Mouse (Mus musculus): ENCODE data around the gene Glrx5. TPM values are rescaled to one million over a fixed set of nuclear protein-coding genes. Genes with fewer than 3 reads are reported as not detected.

Glrx5 gene
- total RNA-seq, 1 experiment from 2014 or later = 26.5 TPM

DNA sequence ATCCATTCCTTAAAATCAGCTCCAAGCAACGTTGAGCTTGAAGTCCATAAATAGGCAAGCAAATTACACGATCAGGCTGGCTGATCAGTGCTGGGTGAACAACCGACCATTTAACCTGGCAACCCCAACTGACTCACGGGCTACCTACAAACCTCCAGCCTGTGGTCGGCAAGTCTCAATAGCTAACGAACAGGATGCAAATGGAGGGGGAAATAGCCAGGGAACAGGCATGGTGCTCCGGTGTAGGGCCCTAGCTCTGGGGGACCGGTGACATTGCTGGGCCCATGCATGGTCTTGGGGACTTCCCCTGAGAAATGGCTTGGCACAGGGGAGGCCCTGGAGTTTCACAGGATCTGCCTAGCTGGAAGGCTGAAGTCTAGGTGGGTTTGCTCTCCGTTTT lies 31.2 kb upstream of the Glrx5 start:
- 0 out of 4 replicates have a peak, but pooled peaks of 1 of the 2 experiments have one; percentile 3 for ATAC-seq (replicated peaks in 1 of 2; ENCODE audit: insufficient read depth in 1 of 2, low FRiP score in 2 of 2, low TSS enrichment in 1 of 2, low read depth in 1 of 2, poor library complexity in 2 of 2, severe bottlenecking in 2 of 2)

DNA sequence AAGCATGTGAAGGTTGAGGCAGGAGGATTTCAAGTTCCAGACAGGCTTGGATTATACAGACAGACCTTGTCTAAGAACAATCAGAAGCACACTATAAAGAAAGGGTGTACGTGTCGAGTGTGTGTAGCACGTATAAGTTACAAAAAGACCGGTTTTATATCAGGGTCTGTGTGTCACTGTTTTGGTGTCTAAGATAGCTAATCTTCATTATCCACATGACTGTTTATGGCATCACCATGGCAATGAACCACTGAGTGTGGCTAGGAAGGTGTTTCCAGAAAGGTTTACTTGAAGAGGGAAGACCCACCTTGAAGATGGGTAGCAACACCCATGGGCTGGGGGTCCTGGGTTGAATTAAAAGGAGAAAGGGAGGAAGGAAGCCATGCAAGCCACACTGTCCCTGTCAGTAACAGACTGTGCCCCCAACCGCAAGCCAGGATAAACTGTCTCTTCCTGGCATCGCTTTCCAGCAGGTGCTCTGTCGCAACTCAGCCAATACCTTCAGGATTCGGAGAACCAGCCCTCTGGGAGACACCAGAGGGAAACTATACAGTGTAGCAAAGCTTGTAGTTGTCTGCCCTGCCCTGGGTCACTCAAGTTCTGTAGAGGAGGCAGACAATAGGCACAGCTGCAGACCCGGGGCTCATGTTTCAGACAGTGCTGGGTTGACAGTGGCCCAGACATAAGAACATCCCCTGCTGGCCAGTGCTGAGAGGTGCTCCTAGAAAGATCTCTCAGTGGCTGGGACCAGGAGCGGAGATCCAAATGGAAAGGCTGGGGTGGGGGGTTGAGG lies 30.0 kb upstream of the Glrx5 start:
- ATAC-seq (replicated peaks in 1 of 2; ENCODE audit: insufficient read depth in 1 of 2, low FRiP score in 2 of 2, low TSS enrichment in 1 of 2, low read depth in 1 of 2, poor library complexity in 2 of 2, severe bottlenecking in 2 of 2) = no peak

DNA sequence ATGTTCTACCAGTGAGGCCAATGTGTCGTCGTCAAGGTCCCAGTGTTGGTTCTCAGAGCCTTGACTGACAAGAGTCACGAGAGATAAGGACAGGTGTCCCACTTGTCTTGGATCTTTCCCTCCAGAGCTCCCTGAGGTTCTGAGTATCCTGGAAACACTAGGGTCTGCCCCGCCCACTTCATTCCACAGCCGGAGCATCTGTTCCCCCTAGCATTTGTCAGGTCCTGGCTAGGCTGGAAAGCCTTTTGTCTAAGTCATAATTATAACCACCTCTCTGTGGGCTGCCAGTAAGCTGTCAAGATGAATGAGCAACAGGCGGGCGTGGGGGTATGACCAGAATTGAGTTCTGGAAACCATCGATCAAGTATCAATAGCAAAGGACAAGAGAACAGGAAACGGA lies 29.3 kb upstream of the Glrx5 start:
- no peak for ATAC-seq (replicated peaks in 1 of 2; ENCODE audit: insufficient read depth in 1 of 2, low FRiP score in 2 of 2, low TSS enrichment in 1 of 2, low read depth in 1 of 2, poor library complexity in 2 of 2, severe bottlenecking in 2 of 2)

DNA sequence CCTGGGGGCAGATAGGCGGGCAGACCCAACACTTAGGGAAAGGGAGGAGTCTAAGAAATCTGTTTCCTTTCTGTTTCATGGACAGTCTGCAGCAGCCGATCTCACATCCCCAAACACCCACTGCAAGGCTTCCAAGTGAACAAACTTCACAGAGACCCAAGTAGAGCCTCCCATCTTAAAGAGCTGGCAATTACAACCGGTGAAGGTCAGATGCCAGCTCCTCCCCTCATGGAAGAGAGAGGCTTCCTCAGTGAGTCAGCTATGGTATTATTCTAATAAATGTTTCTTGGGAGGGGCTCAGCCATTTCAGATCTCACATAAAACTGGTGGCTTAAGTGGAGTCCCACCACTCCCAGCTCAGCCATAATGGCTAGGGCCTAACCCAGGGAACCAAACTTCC lies 28.8 kb upstream of the Glrx5 start:
- no peak for ATAC-seq (replicated peaks in 1 of 2; ENCODE audit: insufficient read depth in 1 of 2, low FRiP score in 2 of 2, low TSS enrichment in 1 of 2, low read depth in 1 of 2, poor library complexity in 2 of 2, severe bottlenecking in 2 of 2)

DNA sequence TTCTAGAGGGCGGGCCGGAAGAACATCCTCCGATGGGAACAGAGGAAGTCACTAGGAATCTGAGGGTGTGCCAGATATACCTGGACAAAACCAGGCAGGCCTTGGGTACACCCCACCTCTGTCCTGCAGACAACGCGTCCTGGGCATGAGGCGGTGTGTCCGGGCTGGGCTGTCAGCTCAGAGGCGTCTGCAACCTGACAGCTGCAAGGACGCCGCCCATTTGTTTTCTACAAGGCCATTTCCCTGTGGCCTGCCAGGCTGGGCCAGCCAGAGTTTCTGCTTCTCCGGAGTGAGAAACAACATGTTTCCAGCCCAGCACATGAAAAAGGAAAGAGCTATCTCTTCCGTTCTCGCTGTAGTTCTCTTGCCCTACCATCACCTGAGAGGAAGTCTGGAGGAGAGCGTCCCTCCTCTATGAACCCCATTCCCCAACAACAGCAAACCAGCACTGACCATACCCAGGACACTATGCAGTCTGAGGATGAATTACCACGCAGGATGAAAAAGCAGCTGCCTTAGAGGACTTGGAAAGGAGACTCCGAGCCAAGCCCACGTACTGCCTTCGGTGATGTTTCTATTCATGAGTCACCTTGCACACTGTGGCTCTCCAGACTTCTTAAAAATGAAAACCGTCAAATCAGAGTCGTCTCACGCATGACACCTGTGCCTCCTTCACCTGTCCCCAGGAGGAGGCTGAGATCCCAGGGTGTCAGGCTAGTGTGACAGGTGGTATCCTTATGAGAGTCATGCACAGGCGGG lies 27.4 kb upstream of the Glrx5 start:
- ATAC-seq (replicated peaks in 1 of 2; ENCODE audit: insufficient read depth in 1 of 2, low FRiP score in 2 of 2, low TSS enrichment in 1 of 2, low read depth in 1 of 2, poor library complexity in 2 of 2, severe bottlenecking in 2 of 2) = no peak

DNA sequence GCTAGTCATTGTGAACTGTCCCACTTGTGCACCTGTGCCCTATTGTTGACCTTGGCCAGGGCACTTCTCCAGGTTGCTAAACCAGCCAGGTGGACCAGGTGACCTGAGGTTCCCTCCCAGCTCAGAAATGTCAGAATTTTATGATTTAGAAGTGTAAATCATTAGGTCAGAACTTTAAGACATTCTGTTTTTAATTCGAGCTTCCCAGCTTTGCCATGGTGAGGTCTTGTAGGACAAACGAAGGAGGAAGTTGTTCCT lies 26.8 kb upstream of the Glrx5 start:
- ATAC-seq (replicated peaks in 1 of 2; ENCODE audit: insufficient read depth in 1 of 2, low FRiP score in 2 of 2, low TSS enrichment in 1 of 2, low read depth in 1 of 2, poor library complexity in 2 of 2, severe bottlenecking in 2 of 2) = no peak

DNA sequence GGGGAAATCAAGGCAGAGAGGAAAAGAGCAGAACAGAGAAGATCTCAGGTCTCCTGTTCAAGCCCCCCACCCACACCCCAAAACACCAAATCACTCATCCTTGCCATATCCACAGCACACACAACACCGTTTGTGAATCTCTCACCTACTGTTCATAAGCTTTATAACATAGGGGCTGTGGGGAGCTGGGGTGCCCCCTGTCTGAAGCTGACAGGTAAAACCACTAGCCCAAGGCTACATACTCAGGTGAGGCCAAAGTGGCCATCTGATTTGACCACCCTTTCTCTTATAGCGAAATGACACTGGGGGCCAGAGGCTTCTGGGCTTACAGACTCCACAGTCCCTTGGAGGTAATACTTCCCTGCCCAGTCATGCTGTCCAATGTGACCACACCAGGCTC lies 24.3 kb upstream of the Glrx5 start:
- no peak for ATAC-seq (replicated peaks in 1 of 2; ENCODE audit: insufficient read depth in 1 of 2, low FRiP score in 2 of 2, low TSS enrichment in 1 of 2, low read depth in 1 of 2, poor library complexity in 2 of 2, severe bottlenecking in 2 of 2)

DNA sequence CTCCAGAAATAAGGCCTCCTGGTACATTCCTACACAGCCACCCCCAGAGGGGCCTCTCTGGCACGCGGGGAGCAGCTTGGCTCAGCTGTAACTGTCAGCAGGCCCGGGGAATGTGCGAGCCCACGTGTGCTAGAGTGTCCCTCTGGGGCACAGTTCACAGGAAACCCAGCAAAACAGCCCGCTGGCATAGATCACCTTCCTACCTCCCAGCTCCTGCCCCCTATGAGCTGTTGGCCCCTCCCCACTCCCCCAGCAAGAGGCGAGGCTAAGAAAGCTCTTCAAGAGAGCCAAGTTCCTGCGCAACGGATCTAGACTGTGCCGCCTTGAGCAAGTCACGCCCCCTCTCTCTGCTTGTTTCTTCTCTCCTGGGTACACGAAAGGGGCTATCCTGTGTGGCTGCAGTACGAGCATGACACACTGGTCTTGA lies 23.7 kb upstream of the Glrx5 start:
- ATAC-seq (replicated peaks in 1 of 2; ENCODE audit: insufficient read depth in 1 of 2, low FRiP score in 2 of 2, low TSS enrichment in 1 of 2, low read depth in 1 of 2, poor library complexity in 2 of 2, severe bottlenecking in 2 of 2) = peak; percentile 61 to 72

DNA sequence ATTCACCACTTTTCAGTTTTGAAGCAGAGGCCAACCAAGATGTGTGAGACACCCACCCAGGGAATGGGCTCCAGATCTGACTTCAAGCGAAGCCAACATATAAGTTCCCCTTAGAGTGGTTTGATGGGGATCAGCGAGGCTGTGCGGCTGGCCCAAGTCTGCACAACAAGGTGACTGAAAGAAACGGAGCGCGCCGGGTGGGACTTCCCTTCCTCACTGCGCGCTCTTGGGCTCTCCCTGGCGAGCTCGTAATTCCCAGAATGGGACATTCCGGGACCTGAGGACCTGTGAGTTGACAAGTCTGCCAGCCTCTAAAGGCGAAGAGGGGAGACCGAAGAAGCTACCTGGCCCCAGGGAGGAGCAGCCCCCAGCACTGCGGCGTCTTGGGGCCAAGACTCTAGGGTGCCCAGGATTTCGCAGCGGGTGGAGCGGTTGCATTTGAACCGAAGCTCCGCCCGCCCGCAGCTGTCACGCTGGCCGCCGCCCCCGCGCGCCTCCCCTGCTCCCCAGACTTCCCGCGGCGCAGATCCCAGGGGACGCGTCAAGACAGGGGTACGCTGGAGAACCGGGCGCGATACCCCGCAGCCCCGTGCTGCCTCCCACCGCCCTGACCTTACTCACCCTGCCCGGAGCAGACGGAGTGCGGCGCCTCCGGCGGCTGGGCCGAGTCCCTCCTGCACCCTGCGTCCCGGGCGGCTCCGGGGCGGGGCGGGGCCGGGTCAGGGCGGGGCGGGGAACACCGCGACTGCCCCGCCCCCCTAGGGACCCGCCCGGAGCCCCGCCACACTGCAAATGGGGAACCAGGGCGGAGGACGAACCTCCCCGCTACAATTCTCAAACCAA lies 22.9 kb upstream of the Glrx5 start, which contains the start of gene Syne3:
Gene Syne3 (minus strand): TSS at position 440 of the 843 bp plus-strand sequence.
- ATAC-seq (replicated peaks in 1 of 2; ENCODE audit: insufficient read depth in 1 of 2, low FRiP score in 2 of 2, low TSS enrichment in 1 of 2, low read depth in 1 of 2, poor library complexity in 2 of 2, severe bottlenecking in 2 of 2) = peak in 1 of 2 experiments; percentile 16; a peak in 3 of 4 replicates

DNA sequence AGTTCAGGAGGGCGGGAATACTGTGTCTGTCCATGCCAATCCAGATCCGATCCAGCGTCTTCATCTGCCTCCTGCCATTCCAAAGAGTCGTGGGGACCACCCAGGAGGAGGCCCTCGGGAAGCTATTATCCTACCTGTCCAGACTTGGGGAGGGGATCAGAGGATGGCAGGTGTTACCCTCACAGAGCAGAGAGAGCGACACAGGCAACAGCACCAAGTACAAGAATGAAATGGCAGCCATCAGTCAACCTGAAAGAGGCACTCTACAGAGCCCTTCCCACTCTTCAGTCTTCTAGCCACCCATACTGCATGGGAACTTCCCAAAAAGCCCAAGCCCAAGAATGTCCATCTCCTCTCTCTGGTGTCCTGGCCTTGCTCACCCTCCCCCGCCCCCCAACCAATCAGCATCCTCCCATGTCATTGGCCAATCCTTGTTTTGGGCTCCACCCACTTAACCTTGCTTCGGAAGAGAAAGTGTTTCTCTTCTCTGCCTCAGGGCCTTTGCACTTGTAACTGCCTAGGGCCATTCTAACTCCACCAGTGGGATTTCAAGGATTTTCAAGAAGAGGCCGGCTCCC lies 22.2 kb upstream of the Glrx5 start:
- ATAC-seq (replicated peaks in 1 of 2; ENCODE audit: insufficient read depth in 1 of 2, low FRiP score in 2 of 2, low TSS enrichment in 1 of 2, low read depth in 1 of 2, poor library complexity in 2 of 2, severe bottlenecking in 2 of 2) = no peak

DNA sequence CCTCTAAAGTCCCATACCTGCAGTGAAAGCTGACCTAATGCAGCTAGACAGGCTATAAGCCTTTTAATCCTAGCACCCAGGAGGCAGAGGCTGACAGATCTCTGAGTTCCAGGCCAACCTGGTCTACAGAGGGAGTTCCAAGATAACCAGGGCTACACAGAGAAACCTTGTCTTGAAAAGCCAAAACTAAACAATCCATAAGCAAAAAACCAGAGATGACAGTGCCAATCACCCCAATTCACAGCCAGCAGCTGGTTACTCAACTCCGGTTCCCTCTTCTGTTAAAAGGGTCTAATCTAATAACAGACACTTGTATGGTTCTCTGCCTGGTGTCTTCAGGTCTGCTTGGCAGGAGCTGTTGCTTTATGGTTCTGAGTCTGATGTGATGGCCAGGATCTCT lies 20.9 kb upstream of the Glrx5 start:
- no peak for ATAC-seq (replicated peaks in 1 of 2; ENCODE audit: insufficient read depth in 1 of 2, low FRiP score in 2 of 2, low TSS enrichment in 1 of 2, low read depth in 1 of 2, poor library complexity in 2 of 2, severe bottlenecking in 2 of 2)

DNA sequence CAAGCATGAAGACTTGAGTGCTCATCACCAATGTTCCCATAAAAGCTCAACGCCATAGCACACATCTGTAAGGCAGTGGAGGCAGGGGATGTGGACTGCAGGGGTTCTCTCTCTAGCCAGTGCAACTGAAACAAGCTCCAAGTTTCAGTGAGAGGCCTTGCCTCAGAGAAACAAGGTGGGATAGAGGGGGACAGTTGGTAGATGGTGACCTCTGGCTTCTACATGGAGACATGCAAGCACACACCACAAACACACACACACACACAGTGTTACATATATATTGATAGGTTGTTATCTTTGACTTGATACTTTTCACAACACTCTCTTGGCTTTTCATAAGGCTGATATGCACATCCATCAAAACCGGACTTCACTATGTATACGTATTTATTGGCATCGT lies 20.2 kb upstream of the Glrx5 start:
- no peak for ATAC-seq (replicated peaks in 1 of 2; ENCODE audit: insufficient read depth in 1 of 2, low FRiP score in 2 of 2, low TSS enrichment in 1 of 2, low read depth in 1 of 2, poor library complexity in 2 of 2, severe bottlenecking in 2 of 2)

DNA sequence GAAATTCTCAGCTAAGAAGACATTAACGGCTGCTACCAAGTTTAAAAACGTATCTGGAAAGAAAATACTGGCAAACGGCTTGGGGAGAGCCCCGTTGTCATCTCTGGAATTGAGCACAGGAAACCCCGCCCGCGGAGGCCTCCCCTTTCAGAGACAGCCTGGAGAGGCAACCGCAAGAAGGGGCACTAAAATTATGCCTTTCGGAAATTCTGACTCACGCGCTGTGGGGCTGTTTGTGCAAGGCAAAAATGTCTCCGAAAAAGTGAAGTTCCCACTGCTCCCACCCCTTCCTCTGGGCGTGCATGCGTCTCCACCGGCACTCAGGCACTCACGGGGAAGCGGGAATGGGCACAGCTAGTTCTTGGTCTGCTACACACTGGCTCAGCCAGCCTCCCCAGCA lies 19.4 kb upstream of the Glrx5 start:
- peak; percentile 54 to 61 for ATAC-seq (replicated peaks in 1 of 2; ENCODE audit: insufficient read depth in 1 of 2, low FRiP score in 2 of 2, low TSS enrichment in 1 of 2, low read depth in 1 of 2, poor library complexity in 2 of 2, severe bottlenecking in 2 of 2)

DNA sequence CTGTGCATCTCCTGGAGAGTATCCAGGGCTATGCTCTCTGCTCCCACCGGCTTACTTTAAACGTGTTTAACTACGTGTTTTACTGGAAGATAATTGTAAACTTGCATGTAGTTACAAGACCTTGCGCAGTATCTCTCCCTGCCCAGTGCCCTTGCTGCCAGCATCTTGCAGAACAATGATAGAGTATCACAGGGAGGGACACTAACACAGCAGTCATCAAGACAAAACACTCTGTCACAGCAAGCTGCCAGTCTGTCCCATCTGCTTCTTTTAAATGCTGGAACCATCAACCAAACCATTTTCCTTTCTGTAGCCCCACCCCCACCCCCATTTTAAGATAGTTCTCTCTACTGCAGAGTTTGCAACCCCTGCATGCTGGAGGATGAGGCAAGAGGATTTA lies 16.3 kb upstream of the Glrx5 start:
- no peak for ATAC-seq (replicated peaks in 1 of 2; ENCODE audit: insufficient read depth in 1 of 2, low FRiP score in 2 of 2, low TSS enrichment in 1 of 2, low read depth in 1 of 2, poor library complexity in 2 of 2, severe bottlenecking in 2 of 2)

DNA sequence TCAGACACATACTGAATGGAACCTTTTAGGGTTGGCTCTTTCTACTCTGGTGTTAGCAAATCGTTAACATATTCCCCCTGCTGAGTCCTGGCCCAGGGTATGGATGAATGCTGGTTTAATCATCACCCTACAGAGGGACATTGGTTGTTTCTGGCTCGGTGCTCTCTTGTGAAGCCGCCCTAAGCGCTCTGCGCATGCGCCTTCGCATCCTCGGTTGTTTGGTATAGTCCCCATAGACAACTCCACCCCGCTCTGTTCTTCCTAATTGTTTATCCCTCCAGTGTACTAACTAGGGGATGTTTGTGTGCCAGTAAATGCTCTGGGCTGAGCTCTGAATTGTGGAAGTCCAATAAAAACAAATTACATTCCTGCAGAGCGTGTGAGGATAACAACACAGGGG lies 15.8 kb upstream of the Glrx5 start:
- no peak for ATAC-seq (replicated peaks in 1 of 2; ENCODE audit: insufficient read depth in 1 of 2, low FRiP score in 2 of 2, low TSS enrichment in 1 of 2, low read depth in 1 of 2, poor library complexity in 2 of 2, severe bottlenecking in 2 of 2)

DNA sequence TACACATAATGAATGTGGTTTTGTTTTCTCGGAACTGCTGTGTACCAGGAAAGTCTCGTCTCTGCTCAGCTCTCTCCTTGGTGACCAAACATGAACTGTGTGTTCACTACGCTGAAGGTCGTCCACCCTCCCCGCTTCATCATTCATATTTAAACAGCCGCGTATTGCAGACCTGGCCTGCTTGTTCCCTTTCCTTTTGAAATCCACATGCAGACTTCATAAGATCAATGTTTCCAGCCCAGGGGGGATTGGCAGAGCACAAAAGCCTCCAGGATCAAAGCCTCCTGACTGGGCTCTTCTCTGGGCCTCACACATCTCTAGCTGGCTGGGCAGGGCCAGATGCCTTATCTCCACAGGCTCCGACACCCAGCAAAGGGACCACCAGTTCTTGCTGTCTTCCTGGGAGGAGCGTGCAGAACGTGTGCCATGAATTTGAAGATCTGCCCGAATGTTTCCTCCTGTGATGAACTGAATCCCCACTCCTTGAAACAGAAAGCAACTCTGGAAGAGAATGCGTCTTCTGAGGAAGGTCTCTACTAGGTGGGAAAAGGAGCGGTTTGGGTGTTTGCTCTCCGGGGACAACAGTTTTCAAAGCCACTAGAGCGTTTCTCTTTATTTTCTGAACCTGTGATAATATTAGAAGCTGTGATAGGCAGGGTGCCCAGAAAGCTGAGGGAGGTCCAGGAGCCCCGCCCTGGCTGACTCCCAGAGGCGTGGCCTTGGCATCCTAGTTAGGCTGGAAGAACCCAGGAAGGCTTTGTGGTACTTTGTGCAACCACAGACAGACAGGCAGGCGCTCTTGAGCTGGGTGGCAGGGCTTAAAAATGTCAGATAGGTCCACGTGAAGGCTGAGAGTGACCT lies 12.9 kb upstream of the Glrx5 start:
- peak; percentile 42 to 67 for ATAC-seq (replicated peaks in 1 of 2; ENCODE audit: insufficient read depth in 1 of 2, low FRiP score in 2 of 2, low TSS enrichment in 1 of 2, low read depth in 1 of 2, poor library complexity in 2 of 2, severe bottlenecking in 2 of 2)

Measured in hematopoietic stem cell, adult 5-6 weeks (primary cell).